Mouse (Mus musculus): ENCODE results near the gene Polr1d.

- no peak for TF ChIP-seq CTCF (IDR thresholded peaks at IDR 0.05; ENCODE audit: insufficient read depth, low read length)
- TF ChIP-seq POLR2A (IDR thresholded peaks at IDR 0.05; ENCODE audit: borderline replicate concordance, extremely low read depth, low read depth, low read length): no peak
These were observed 40.2 kb downstream of the Polr1d start for GRCm38 (mm10) chr5:147117027-147117426.
